7 mouse cellular contexts compared by ENCODE assay signal in genomic region chr12:14149843-14150567, GRCm38 (mm10). TPM values are rescaled to one million over a fixed set of nuclear protein-coding genes. Genes with fewer than 3 reads are reported as not detected.
DNase-seq lines count a peak whose midpoint lies in the region; ATAC-seq and TF ChIP-seq lines count a peak whose summit lies in the region.

No protein-coding gene starts in this region.

- TF ChIP-seq CTCF in embryonic fibroblast, embryonic 13.5 days (IDR thresholded peaks at IDR 0.05; ENCODE audit: borderline replicate concordance, insufficient read depth, low read length) = peak; percentile 80
- TF ChIP-seq CTCF in midbrain, postnatal 0 days (IDR thresholded peaks at IDR 0.05) = peak; percentile 76

- H3K4me1 ChIP-seq in embryonic fibroblast, embryonic 13.5 days (ENCODE audit: control insufficient read depth, insufficient read depth, low read length) = no peaks in the 10 kb centered on the region
- H3K4me1 ChIP-seq in heart, embryonic 12.5 days (replicated peaks) = peaks cover 10% of the 10 kb centered on the region; the same call in 1 of the 2 replicates
- peaks cover 27% of the 10 kb centered on the region for H3K4me1 ChIP-seq in kidney, embryonic 16.5 days (ENCODE audit: insufficient read depth, low read length)
- peaks cover 30% of the 10 kb centered on the region for H3K4me1 ChIP-seq in limb, embryonic 15.5 days
- H3K4me1 ChIP-seq in midbrain, postnatal 0 days (ENCODE audit: insufficient read depth, low read length) = no peaks in the 10 kb centered on the region

- under 1% methylated on average over 59 of the region's 59 CpGs for WGBS in heart, embryonic 12.5 days
- WGBS in kidney, embryonic 16.5 days = under 1% methylated on average over 59 of the region's 59 CpGs
- WGBS in limb, embryonic 15.5 days = under 1% methylated on average over 59 of the region's 59 CpGs
- WGBS in midbrain, postnatal 0 days = 2% methylated on average over 57 of the region's 59 CpGs

- H3K4me3 ChIP-seq in embryonic fibroblast, embryonic 13.5 days (ENCODE audit: insufficient read depth, low read length) = peak overlapping the region; percentile 13
- peak overlapping the region; percentile 75 for H3K4me3 ChIP-seq in heart, embryonic 12.5 days
- H3K4me3 ChIP-seq in kidney, embryonic 16.5 days (ENCODE audit: low read length) = peak overlapping the region; percentile 69
- peak overlapping the region; percentile 53 for H3K4me3 ChIP-seq in limb, embryonic 15.5 days
- peak overlapping the region; percentile 68 for H3K4me3 ChIP-seq in midbrain, postnatal 0 days (ENCODE audit: low read depth, low read length)

- H3K27ac ChIP-seq in embryonic fibroblast, embryonic 13.5 days (ENCODE audit: insufficient read depth, low read length) = no peak overlapping the region
- no peak overlapping the region for H3K27ac ChIP-seq in heart, embryonic 12.5 days (ENCODE audit: poor library complexity, severe bottlenecking)
- H3K27ac ChIP-seq in kidney, embryonic 16.5 days (ENCODE audit: low read length) = no peak overlapping the region
- H3K27ac ChIP-seq in limb, embryonic 15.5 days = no peak overlapping the region
- H3K27ac ChIP-seq in midbrain, postnatal 0 days (ENCODE audit: low read depth, low read length) = peak overlapping the region; percentile 19

- no peaks in the 10 kb centered on the region for H3K9me3 ChIP-seq in heart, embryonic 12.5 days (replicated peaks)
- no peaks in the 10 kb centered on the region for H3K9me3 ChIP-seq in kidney, embryonic 16.5 days (ENCODE audit: low read length)
- no peaks in the 10 kb centered on the region for H3K9me3 ChIP-seq in limb, embryonic 15.5 days
- H3K9me3 ChIP-seq in midbrain, postnatal 0 days (ENCODE audit: low read length) = no peaks in the 10 kb centered on the region

- H3K27me3 ChIP-seq in heart, embryonic 12.5 days (replicated peaks) = peaks cover 22% of the 10 kb centered on the region
- H3K27me3 ChIP-seq in kidney, embryonic 16.5 days (ENCODE audit: insufficient read depth, low read length) = peaks cover 28% of the 10 kb centered on the region
- H3K27me3 ChIP-seq in limb, embryonic 15.5 days = peaks cover 38% of the 10 kb centered on the region
- H3K27me3 ChIP-seq in midbrain, postnatal 0 days (ENCODE audit: insufficient read depth, low read length) = no peaks in the 10 kb centered on the region

- DNase-seq in cerebellum, adult 11 months = peak; percentile 46
- DNase-seq in midbrain, postnatal 0 days (ENCODE audit: low spot score) = peak; percentile 84
- DNase-seq in urinary bladder, adult 18-20 months (ENCODE audit: low spot score in 2 of 2) = peak; percentile 64 to 73

- peak overlapping the region; percentile 86 for H3K4me2 ChIP-seq in heart, embryonic 12.5 days
- H3K4me2 ChIP-seq in kidney, embryonic 16.5 days (replicated peaks; ENCODE audit: low read depth, low read length) = peak overlapping the region; percentile 91
- H3K4me2 ChIP-seq in limb, embryonic 15.5 days = peak overlapping the region; percentile 89
- peak overlapping the region; percentile 91 for H3K4me2 ChIP-seq in midbrain, postnatal 0 days (ENCODE audit: low read depth, low read length, poor library complexity, severe bottlenecking)

- H3K36me3 ChIP-seq in heart, embryonic 12.5 days = no peaks in the 10 kb centered on the region
- no peaks in the 10 kb centered on the region for H3K36me3 ChIP-seq in kidney, embryonic 16.5 days (ENCODE audit: insufficient read depth, low read length)
- H3K36me3 ChIP-seq in limb, embryonic 15.5 days = no peaks in the 10 kb centered on the region
- no peaks in the 10 kb centered on the region for H3K36me3 ChIP-seq in midbrain, postnatal 0 days (ENCODE audit: insufficient read depth, low read length)

- peak; percentile 49; the same call in 1 of the 2 replicates for ATAC-seq in heart, embryonic 12.5 days (ENCODE audit: insufficient number of reproducible peaks, low FRiP score)
- ATAC-seq in kidney, embryonic 16.5 days (ENCODE audit: low FRiP score, low TSS enrichment) = peak; percentile 67
- ATAC-seq in limb, embryonic 15.5 days (ENCODE audit: insufficient number of reproducible peaks, low FRiP score, low TSS enrichment, low read depth) = no peak
- ATAC-seq in midbrain, postnatal 0 days (ENCODE audit: low FRiP score) = peak; percentile 33

- no peak for TF ChIP-seq POLR2A in embryonic fibroblast, embryonic 13.5 days (IDR thresholded peaks at IDR 0.05; ENCODE audit: low read depth, low read length)

- peak overlapping the region; percentile 66 for H3K9ac ChIP-seq in heart, embryonic 12.5 days
- H3K9ac ChIP-seq in kidney, embryonic 16.5 days (replicated peaks; ENCODE audit: low read length) = peak overlapping the region; percentile 59
- 0 out of 2 replicates have a peak overlapping the region, but pooled peaks have one; percentile 11 for H3K9ac ChIP-seq in limb, embryonic 15.5 days
- peak overlapping the region; percentile 65 for H3K9ac ChIP-seq in midbrain, postnatal 0 days (replicated peaks; ENCODE audit: low read length, poor library complexity, severe bottlenecking)

RNA-seq across cellular contexts. Expression of gene Fam84a, which starts 1.8 kb away (rescaled TPM):
- polyA plus RNA-seq in embryonic fibroblast, embryonic 13.5 days (2011; ENCODE audit: insufficient read length, low read depth, missing spikeins) = 0.33 and 0.38 TPM in 2 replicates
- 1.8 and 2.3 TPM in 2 replicates for polyA plus RNA-seq in heart, embryonic 12.5 days (2016; fragmentation: Nextera tagmentation; extraction: Ambion mirVana)
- 7.8 and 9.7 TPM in 2 replicates for polyA plus RNA-seq in kidney, embryonic 16.5 days (2015; fragmentation: Nextera tagmentation; extraction: Ambion mirVana)
- 31.3 and 34.9 TPM in 2 replicates for polyA plus RNA-seq in limb, embryonic 15.5 days (2015; fragmentation: Nextera tagmentation; extraction: Ambion mirVana)
- total RNA-seq in midbrain, postnatal 0 days (2014; rRNA removed) = 86.3 and 88.1 TPM in 2 replicates
- 51.9 and 53.0 TPM in 2 replicates for polyA plus RNA-seq in midbrain, postnatal 0 days (2015; fragmentation: Nextera tagmentation; extraction: Ambion mirVana)

Comparison
In these comparisons a context has a peak if more than half of its experiments do, and no peak if none do; other contexts are left out.
1. H3K4me3 ChIP-seq: peak in every context shown above with its lines; median percentile 75 in heart, embryonic 12.5 days; 69 in kidney, embryonic 16.5 days; 68 in midbrain, postnatal 0 days; 53 in limb, embryonic 15.5 days; 13 in embryonic fibroblast, embryonic 13.5 days.
2. H3K9ac ChIP-seq: peak in every context shown above with its lines; median percentile 66 in heart, embryonic 12.5 days; 65 in midbrain, postnatal 0 days; 59 in kidney, embryonic 16.5 days; 11 in limb, embryonic 15.5 days.